Mouse (Mus musculus) left cerebral cortex, postnatal 36 days (tissue): ENCODE measurements around the gene Erlin1. TPM values are rescaled to one million over a fixed set of nuclear protein-coding genes. Genes with fewer than 3 reads are reported as not detected.

Source experiments
- DNase-seq, 2 experiments: peaks; one replicate each; pipeline ENCODE4 v3.0.0; 2021 to 2022; ENCODE audit warnings: low spot score in 2 of 2, mixed read lengths in 1 of 2
- intact Hi-C: fragments of 180-260 bp; cut with DNase I; formaldehyde crosslinking; loops from one replicate; pipeline ENCODE4 v1.15.1; 2025
- total RNA-seq, 2 experiments: library from RNA; stranded (reverse); gene quantifications; 2 replicates each; pipeline ENCODE4 v1.2.3; 2021

The Erlin1 gene
- total RNA-seq, 2 experiments from 2014 or later, result 20.8 to 23.2 TPM

- DNase-seq, result peak; percentile 22 to 31
These were observed 62.4 kb downstream of the Erlin1 start for GRCm38 (mm10) chr19:44007186-44007585.

DNA sequence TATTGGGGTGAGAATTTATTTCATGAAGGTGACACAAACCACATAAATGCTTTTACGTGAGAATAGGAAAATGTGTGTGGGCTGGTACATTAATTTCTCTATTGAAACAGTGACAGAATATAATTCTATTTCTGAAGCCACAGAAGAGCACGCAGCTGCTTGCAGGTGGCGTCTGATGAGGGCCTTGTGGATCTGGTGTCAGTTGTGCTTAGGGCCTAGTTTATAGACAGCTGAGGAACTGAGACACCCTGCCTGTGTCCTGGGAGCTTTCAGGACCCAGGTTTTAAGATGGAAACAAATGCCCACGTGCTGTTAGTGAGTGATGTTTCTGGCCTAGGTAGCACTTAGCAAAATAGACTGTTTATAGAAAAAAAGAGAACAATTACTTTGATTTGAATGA, 64.6 kb downstream of the Erlin1 start:
- intact Hi-C loops, result loop anchor here (5.0 kb wide), 1 partner anchor 33 kb away; no protein-coding TSS in a partner anchor

More at GRCm38 (mm10) chr19:44007186-44007585, 62.4 kb downstream of the Erlin1 start:
- intact Hi-C loops, result loop anchor here (5.0 kb wide), 1 partner anchor 35 kb away; no protein-coding TSS in a partner anchor

GRCm38 (mm10) chr19:44004261-44004660, 65.3 kb downstream of the Erlin1 start:
- intact Hi-C loops, result no loop called here
- no peak for DNase-seq

More for the DNA sequence above, 64.6 kb downstream of the Erlin1 start:
- no peak for DNase-seq

GRCm38 (mm10) chr19:44000720-44001119, 68.9 kb downstream of the Erlin1 start:
- intact Hi-C loops, result no loop called here
- DNase-seq, result no peak

DNA sequence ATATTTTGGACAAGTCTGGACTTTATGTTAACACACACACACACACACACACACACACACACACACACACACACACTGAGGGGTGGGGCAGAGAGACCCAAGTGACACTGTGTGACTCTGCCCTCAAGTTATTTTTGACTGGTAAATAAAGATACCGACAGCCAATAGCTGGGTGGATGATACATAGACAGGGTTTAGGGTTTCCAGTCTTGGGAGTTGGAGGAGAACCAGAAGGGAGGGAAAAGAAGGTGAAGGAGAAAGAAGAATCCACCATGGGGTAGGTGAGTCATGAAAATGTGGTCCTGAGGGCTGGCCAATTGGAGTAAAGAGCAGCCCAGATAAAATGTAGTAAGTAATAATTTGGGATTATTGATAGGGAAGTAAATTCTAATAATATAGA, 69.5 kb downstream of the Erlin1 start:
- DNase-seq, result no peak
- intact Hi-C loops, result no loop called here

DNA sequence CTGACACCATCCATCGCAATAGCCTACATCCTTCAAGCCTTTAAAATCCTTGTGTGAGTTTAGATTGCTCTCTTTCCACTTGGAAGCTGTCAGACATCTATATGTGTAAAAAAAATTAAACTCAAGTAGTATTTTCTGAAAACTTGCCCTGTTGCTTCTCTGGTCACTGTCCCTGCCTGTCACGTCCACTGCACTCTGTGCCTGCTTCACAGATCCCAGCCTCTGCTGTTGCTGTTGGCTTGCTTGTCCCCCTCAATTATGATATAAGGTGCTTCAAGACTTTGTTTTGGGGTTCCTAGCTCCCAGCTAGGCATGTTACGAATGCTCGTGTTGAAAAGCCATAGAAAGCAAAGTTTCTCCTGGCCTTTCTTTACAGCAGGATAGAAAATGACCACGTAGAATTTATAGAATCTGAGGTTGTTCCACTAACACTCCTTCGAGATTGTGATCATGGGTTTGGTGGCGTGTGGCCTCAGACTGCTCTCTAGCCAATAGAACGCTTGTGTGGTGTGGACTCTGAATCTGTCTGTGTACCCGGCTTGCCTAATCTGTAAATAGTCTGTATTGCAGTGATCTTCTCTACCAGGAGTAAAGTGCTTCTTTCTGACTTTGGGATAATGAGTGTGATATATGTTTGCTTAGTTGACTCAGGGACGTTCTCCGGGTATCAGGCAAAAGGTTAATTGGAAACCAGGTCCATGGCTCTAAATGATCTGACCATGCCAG, 70.6 kb downstream of the Erlin1 start:
- no peak for DNase-seq
- intact Hi-C loops, result no loop called here

DNA sequence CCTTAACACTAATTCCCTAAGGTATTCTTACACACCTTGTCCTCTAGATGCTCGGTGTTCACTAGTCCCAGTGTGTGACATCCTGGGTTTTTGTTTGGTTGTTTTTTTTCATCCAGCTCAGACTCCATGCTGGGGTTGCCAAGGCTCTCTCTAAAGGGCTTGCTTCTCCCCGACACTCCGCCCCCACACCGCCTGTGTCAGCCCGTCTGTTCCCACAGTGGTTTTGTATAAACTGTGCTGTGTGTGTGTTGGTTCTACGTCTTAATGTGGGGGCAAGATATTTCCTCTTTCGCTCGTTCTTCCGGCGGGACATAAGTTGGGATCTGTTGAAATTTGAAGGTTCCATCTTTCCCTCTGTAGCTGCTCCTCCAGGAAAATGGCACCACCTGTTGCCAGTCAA, 71.5 kb downstream of the Erlin1 start:
- DNase-seq, result peak; percentile 56 to 65
- intact Hi-C loops, result no loop called here

DNA sequence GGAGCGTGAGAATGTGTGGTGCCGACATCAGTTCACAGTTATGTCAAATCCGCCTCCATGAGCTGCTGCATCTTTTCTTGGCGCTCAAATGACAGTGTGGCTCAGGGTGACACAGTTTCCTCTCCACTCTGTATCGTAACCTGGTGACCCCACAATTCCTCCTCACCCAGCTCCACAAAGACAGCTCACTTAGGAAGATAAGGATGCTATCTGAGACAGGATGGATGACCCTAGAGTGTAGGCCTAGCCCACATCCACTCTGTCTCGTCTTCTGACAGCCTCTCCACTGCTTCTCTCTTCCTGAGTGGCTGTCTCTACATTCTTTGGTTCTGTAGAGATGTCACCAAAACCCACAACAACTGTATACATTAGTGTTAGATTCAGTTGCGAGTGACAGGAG, 74.2 kb downstream of the Erlin1 start:
- no peak for DNase-seq
- intact Hi-C loops, result no loop called here

- DNase-seq, result no peak
- intact Hi-C loops, result no loop called here
These were observed 77.1 kb downstream of the Erlin1 start for GRCm38 (mm10) chr19:43992464-43992863.

DNA sequence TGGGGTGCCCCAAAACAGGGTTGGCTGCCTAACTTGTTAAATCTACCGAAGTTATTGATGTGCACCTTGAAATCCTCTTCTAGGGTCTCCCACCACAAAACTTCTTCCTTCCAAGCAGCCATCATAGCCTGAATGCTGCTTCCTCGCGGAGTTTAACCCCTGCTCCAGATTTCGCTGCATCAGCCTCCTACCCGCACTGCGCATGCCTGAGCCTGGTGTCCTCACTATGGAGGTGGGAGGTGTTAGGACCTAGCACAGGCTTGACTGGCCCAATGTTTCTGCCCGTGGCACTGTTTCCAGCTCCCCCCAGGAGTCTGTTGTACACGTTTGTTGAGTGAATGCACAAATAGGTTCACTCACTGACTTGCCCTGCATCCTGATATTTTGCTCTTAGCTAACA, 79.2 kb downstream of the Erlin1 start:
- DNase-seq, result no peak
- intact Hi-C loops, result no loop called here

GRCm38 (mm10) chr19:43986069-43986794, 83.4 kb downstream of the Erlin1 start, which contains the start of gene Cpn1:
TSS of gene Cpn1 (minus strand) at chr19:43986556.
- no peak for DNase-seq
- intact Hi-C loops, result no loop called here

Other genes starting within 250 kb of the Erlin1 start
- gene Dnmbp, start 129.6 kb downstream of the Erlin1 start, total RNA-seq, result 10 to 100 TPM; 11.8 to 12.5 TPM
- under 1 TPM; 0.17 to 0.48 TPM for gene Cpn1, start 83.2 kb downstream of the Erlin1 start, total RNA-seq
- under 1 TPM; 0.20 to 0.27 TPM for gene Cyp2c23, start 40.6 kb downstream of the Erlin1 start, total RNA-seq
- 10 to 100 TPM; 33.4 to 60.7 TPM for gene Chuk, start 37.7 kb upstream of the Erlin1 start, total RNA-seq
- gene Cwf19l1, start 66.1 kb upstream of the Erlin1 start, total RNA-seq, result 10 to 100 TPM; 15.9 to 18.4 TPM
- 10 to 100 TPM; 57.2 to 68.7 TPM for gene Bloc1s2, start 76.7 kb upstream of the Erlin1 start, total RNA-seq
- under 1 TPM; 0.30 to 0.34 TPM for gene Pkd2l1, start 122.7 kb upstream of the Erlin1 start, total RNA-seq
- 1 to 10 TPM; 2.5 to 2.8 TPM for gene Scd3, start 133.5 kb upstream of the Erlin1 start, total RNA-seq
- gene Scd2, start 223.9 kb upstream of the Erlin1 start, total RNA-seq, result 100 to 1,000 TPM; 590 to 647 TPM